Comparison of ENCODE assay signal across 28 mouse cellular contexts in the genomic region with DNA sequence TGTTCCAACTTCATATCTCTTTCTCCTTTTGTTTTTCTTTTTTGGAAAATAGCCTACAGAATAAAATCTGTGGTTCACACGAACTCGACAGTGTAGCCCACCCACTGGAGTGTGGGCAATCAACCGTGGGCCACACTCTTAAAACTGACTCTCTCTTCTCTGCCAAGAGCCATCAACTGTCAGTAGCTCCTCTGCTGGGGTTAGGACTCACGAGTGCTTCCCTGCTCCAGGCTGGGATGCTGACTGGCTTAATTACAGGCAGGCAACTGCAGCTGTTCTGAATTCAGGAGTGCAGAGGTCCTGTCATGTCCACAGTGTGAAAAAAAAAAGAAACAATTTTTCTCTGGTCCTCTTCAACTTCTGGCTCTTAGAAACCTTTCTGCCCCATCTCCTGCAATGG. TPM values are rescaled to one million over a fixed set of nuclear protein-coding genes. Genes with fewer than 3 reads are reported as not detected.
DNase-seq lines count a peak whose midpoint lies in the region; ATAC-seq and TF ChIP-seq lines count a peak whose summit lies in the region.
"Had no signal": no experiment of that assay in that cellular context is flagged by ENCODE, and none has a peak within 500 bp of the region (broad histone marks: within the 10 kb centered on the region; RNA-seq: fewer than 3 reads in every experiment).

No protein-coding gene starts in this region.

- H3K9ac ChIP-seq in embryonic facial prominence, embryonic 14.5 days (ENCODE audit: low read depth, low read length) = no peak overlapping the region
- no peak overlapping the region for H3K9ac ChIP-seq in heart, embryonic 12.5 days
- no peak overlapping the region for H3K9ac ChIP-seq in hindbrain, embryonic 16.5 days (ENCODE audit: low read depth, low read length)
- H3K9ac ChIP-seq in hindbrain, embryonic 14.5 days = no peak overlapping the region
- H3K9ac ChIP-seq in midbrain, postnatal 0 days (replicated peaks; ENCODE audit: low read length, poor library complexity, severe bottlenecking) = no peak overlapping the region
- no peak overlapping the region for H3K9ac ChIP-seq in midbrain, embryonic 11.5 days (ENCODE audit: low read length)
- H3K9ac ChIP-seq: embryonic facial prominence, embryonic 12.5 days had no signal

- no peak overlapping the region for H3K27ac ChIP-seq in embryonic facial prominence, embryonic 14.5 days (replicated peaks; ENCODE audit: low read depth, low read length)
- no peak overlapping the region for H3K27ac ChIP-seq in embryonic facial prominence, embryonic 10.5 days (replicated peaks)
- no peak overlapping the region for H3K27ac ChIP-seq in heart, embryonic 12.5 days (ENCODE audit: poor library complexity, severe bottlenecking)
- H3K27ac ChIP-seq in hindbrain, embryonic 16.5 days (ENCODE audit: low read depth, low read length) = no peak overlapping the region
- H3K27ac ChIP-seq in hindbrain, embryonic 14.5 days = no peak overlapping the region
- no peak overlapping the region for H3K27ac ChIP-seq in midbrain, postnatal 0 days (ENCODE audit: low read depth, low read length)
- no peak overlapping the region for H3K27ac ChIP-seq in midbrain, embryonic 11.5 days (ENCODE audit: low read depth, low read length)
- H3K27ac ChIP-seq: embryonic facial prominence, embryonic 12.5 days had no signal

- ATAC-seq in embryonic facial prominence, embryonic 14.5 days (ENCODE audit: low read depth) = no peak
- ATAC-seq in heart, embryonic 12.5 days (ENCODE audit: insufficient number of reproducible peaks, low FRiP score) = no peak
- ATAC-seq in hindbrain, embryonic 16.5 days = peak; percentile 51; the same call in 1 of the 2 replicates
- no peak for ATAC-seq in hindbrain, embryonic 14.5 days (ENCODE audit: low FRiP score)
- ATAC-seq in midbrain, postnatal 0 days (ENCODE audit: low FRiP score) = no peak
- no peak for ATAC-seq in midbrain, embryonic 11.5 days (ENCODE audit: low FRiP score)
- ATAC-seq: activated CD4-positive, CD25-positive, alpha-beta regulatory T cell, adult 4 months; forebrain, embryonic 16.5 days; intestine, postnatal 0 days had no signal

- no peaks in the 10 kb centered on the region for H3K4me1 ChIP-seq in embryonic facial prominence, embryonic 14.5 days (ENCODE audit: control insufficient read depth, insufficient read depth, low read length)
- H3K4me1 ChIP-seq in embryonic facial prominence, embryonic 10.5 days = peaks cover 20% of the 10 kb centered on the region
- H3K4me1 ChIP-seq in heart, embryonic 12.5 days (replicated peaks) = 0 out of 2 replicates have a peak, but pooled peaks cover 7% of the 10 kb centered on the region
- peaks cover 3% of the 10 kb centered on the region; the same call in 1 of the 2 replicates for H3K4me1 ChIP-seq in hindbrain, embryonic 16.5 days (ENCODE audit: control insufficient read depth, insufficient read depth, low read depth, low read length)
- H3K4me1 ChIP-seq in hindbrain, embryonic 14.5 days (replicated peaks; ENCODE audit: control insufficient read depth, insufficient read depth, low read length) = 0 out of 2 replicates have a peak, but pooled peaks cover 11% of the 10 kb centered on the region
- H3K4me1 ChIP-seq in midbrain, postnatal 0 days (ENCODE audit: insufficient read depth, low read length) = no peaks in the 10 kb centered on the region
- peaks cover 2% of the 10 kb centered on the region; the same call in 1 of the 2 replicates for H3K4me1 ChIP-seq in midbrain, embryonic 11.5 days (ENCODE audit: control insufficient read depth, insufficient read depth, low read length)
- H3K4me1 ChIP-seq: embryonic facial prominence, embryonic 12.5 days had no signal

- DNase-seq in embryonic facial prominence, embryonic 14.5 days (ENCODE audit: low spot score) = peak; percentile 19
- DNase-seq in embryonic facial prominence, embryonic 10.5 days (ENCODE audit: low spot score) = no peak
- peak; percentile 79 for DNase-seq in heart, adult 11 months
- no peak for DNase-seq in hindbrain, embryonic 14.5 days (ENCODE audit: low spot score)
- DNase-seq in midbrain, postnatal 0 days (ENCODE audit: low spot score) = peak; percentile 61
- no peak for DNase-seq in midbrain, embryonic 11.5 days (ENCODE audit: low spot score, missing footprints)
- DNase-seq: adrenal gland, adult 8-10 months; adrenal gland, postnatal 25 days; cerebellum, adult 18-20 months; cerebellum, adult 9-10 months; cerebellum, postnatal 14 days; gastrocnemius, postnatal 10 days; gastrocnemius, postnatal 36 days; kidney, adult 2 months had no signal

- no peaks in the 10 kb centered on the region for H3K9me3 ChIP-seq in embryonic facial prominence, embryonic 14.5 days (ENCODE audit: control insufficient read depth, low read length)
- no peaks in the 10 kb centered on the region for H3K9me3 ChIP-seq in embryonic facial prominence, embryonic 10.5 days
- H3K9me3 ChIP-seq in heart, embryonic 12.5 days (replicated peaks) = no peaks in the 10 kb centered on the region
- no peaks in the 10 kb centered on the region for H3K9me3 ChIP-seq in hindbrain, embryonic 16.5 days (ENCODE audit: control insufficient read depth, low read length)
- H3K9me3 ChIP-seq in hindbrain, embryonic 14.5 days (ENCODE audit: control insufficient read depth, low read length) = no peaks in the 10 kb centered on the region
- H3K9me3 ChIP-seq in midbrain, postnatal 0 days (ENCODE audit: low read length) = no peaks in the 10 kb centered on the region
- H3K9me3 ChIP-seq in midbrain, embryonic 11.5 days (ENCODE audit: control insufficient read depth, low read length) = no peaks in the 10 kb centered on the region
- H3K9me3 ChIP-seq: embryonic facial prominence, embryonic 12.5 days had no signal

- TF ChIP-seq CTCF in midbrain, postnatal 0 days (IDR thresholded peaks at IDR 0.05) = no peak

- WGBS in embryonic facial prominence, embryonic 14.5 days = 23% methylated on average over 4 of the region's 4 CpGs
- 46% methylated on average over 4 of the region's 4 CpGs for WGBS in embryonic facial prominence, embryonic 10.5 days
- WGBS in heart, embryonic 12.5 days = 50% methylated on average over 4 of the region's 4 CpGs
- 38% methylated on average over 4 of the region's 4 CpGs for WGBS in hindbrain, embryonic 16.5 days
- 31% methylated on average over 4 of the region's 4 CpGs for WGBS in hindbrain, embryonic 14.5 days
- 22% methylated on average over 4 of the region's 4 CpGs for whole genome bisulfite sequencing in midbrain, postnatal 0 days
- 43% methylated on average over 4 of the region's 4 CpGs for WGBS in midbrain, embryonic 11.5 days

- H3K27me3 ChIP-seq in embryonic facial prominence, embryonic 14.5 days (replicated peaks; ENCODE audit: control insufficient read depth, insufficient read depth, low read length) = no peaks in the 10 kb centered on the region
- H3K27me3 ChIP-seq in embryonic facial prominence, embryonic 10.5 days (replicated peaks; ENCODE audit: low read depth, poor library complexity, severe bottlenecking) = no peaks in the 10 kb centered on the region
- no peaks in the 10 kb centered on the region for H3K27me3 ChIP-seq in heart, embryonic 12.5 days (replicated peaks)
- no peaks in the 10 kb centered on the region for H3K27me3 ChIP-seq in hindbrain, embryonic 16.5 days (replicated peaks; ENCODE audit: control insufficient read depth, insufficient read depth, low read length)
- no peaks in the 10 kb centered on the region for H3K27me3 ChIP-seq in hindbrain, embryonic 14.5 days (ENCODE audit: control insufficient read depth, insufficient read depth, low read length)
- no peaks in the 10 kb centered on the region for H3K27me3 ChIP-seq in midbrain, postnatal 0 days (ENCODE audit: insufficient read depth, low read length)
- H3K27me3 ChIP-seq in midbrain, embryonic 11.5 days (ENCODE audit: control insufficient read depth, insufficient read depth, low read length) = no peaks in the 10 kb centered on the region
- H3K27me3 ChIP-seq: embryonic facial prominence, embryonic 12.5 days had no signal

- H3K4me2 ChIP-seq in embryonic facial prominence, embryonic 14.5 days (ENCODE audit: low read depth, low read length) = no peak overlapping the region
- no peak overlapping the region for H3K4me2 ChIP-seq in heart, embryonic 12.5 days
- H3K4me2 ChIP-seq in hindbrain, embryonic 16.5 days (ENCODE audit: low read length) = no peak overlapping the region
- H3K4me2 ChIP-seq in hindbrain, embryonic 14.5 days (replicated peaks) = no peak overlapping the region
- H3K4me2 ChIP-seq in midbrain, postnatal 0 days (ENCODE audit: low read depth, low read length, poor library complexity, severe bottlenecking) = no peak overlapping the region
- H3K4me2 ChIP-seq in midbrain, embryonic 11.5 days = no peak overlapping the region
- H3K4me2 ChIP-seq: embryonic facial prominence, embryonic 12.5 days had no signal

- H3K36me3 ChIP-seq in embryonic facial prominence, embryonic 14.5 days (ENCODE audit: control insufficient read depth, insufficient read depth, low read length) = no peaks in the 10 kb centered on the region
- H3K36me3 ChIP-seq in embryonic facial prominence, embryonic 10.5 days (replicated peaks) = no peaks in the 10 kb centered on the region
- H3K36me3 ChIP-seq in heart, embryonic 12.5 days = no peaks in the 10 kb centered on the region
- H3K36me3 ChIP-seq in hindbrain, embryonic 16.5 days (ENCODE audit: control insufficient read depth, insufficient read depth, low read length) = no peaks in the 10 kb centered on the region
- H3K36me3 ChIP-seq in hindbrain, embryonic 14.5 days (replicated peaks; ENCODE audit: control insufficient read depth, insufficient read depth) = no peaks in the 10 kb centered on the region
- H3K36me3 ChIP-seq in midbrain, postnatal 0 days (ENCODE audit: insufficient read depth, low read length) = no peaks in the 10 kb centered on the region
- no peaks in the 10 kb centered on the region for H3K36me3 ChIP-seq in midbrain, embryonic 11.5 days (ENCODE audit: control insufficient read depth, insufficient read depth, low read length)
- H3K36me3 ChIP-seq: embryonic facial prominence, embryonic 12.5 days had no signal

- no peak overlapping the region for H3K4me3 ChIP-seq in embryonic facial prominence, embryonic 14.5 days (ENCODE audit: low read depth, low read length)
- H3K4me3 ChIP-seq in embryonic facial prominence, embryonic 10.5 days = no peak overlapping the region
- no peak overlapping the region for H3K4me3 ChIP-seq in heart, embryonic 12.5 days
- H3K4me3 ChIP-seq in hindbrain, embryonic 16.5 days (ENCODE audit: low read length) = no peak overlapping the region
- no peak overlapping the region for H3K4me3 ChIP-seq in hindbrain, embryonic 14.5 days (replicated peaks; ENCODE audit: low read length)
- H3K4me3 ChIP-seq in midbrain, postnatal 0 days (ENCODE audit: low read depth, low read length) = no peak overlapping the region
- no peak overlapping the region for H3K4me3 ChIP-seq in midbrain, embryonic 11.5 days (ENCODE audit: low read depth, low read length)
- H3K4me3 ChIP-seq: embryonic facial prominence, embryonic 12.5 days; erythroblast, embryonic 14.5 days had no signal

RNA-seq across cellular contexts. Expression of a gene that starts 49.6 kb away (rescaled TPM):
- 1.0 and 1.3 TPM in 2 replicates for polyA plus RNA-seq in embryonic facial prominence, embryonic 14.5 days (2014; fragmentation: Nextera tagmentation; extraction: Ambion mirVana)
- polyA plus RNA-seq in embryonic facial prominence, embryonic 10.5 days (2016; fragmentation: Nextera tagmentation; extraction: Ambion mirVana) = 1.5 and 1.9 TPM in 2 replicates
- polyA plus RNA-seq in heart, embryonic 12.5 days (2016; fragmentation: Nextera tagmentation; extraction: Ambion mirVana) = not detected in 2 replicates
- polyA plus RNA-seq in hindbrain, embryonic 16.5 days (2015; fragmentation: Nextera tagmentation; extraction: Ambion mirVana) = 1.9 and 2.3 TPM in 2 replicates
- polyA plus RNA-seq in hindbrain, embryonic 14.5 days (2014; fragmentation: Nextera tagmentation; extraction: Ambion mirVana) = 2.6 and 4.1 TPM in 2 replicates
- total RNA-seq in midbrain, postnatal 0 days (2014; rRNA removed) = 13.9 and 20.6 TPM in 2 replicates
- polyA plus RNA-seq in midbrain, postnatal 0 days (2015; fragmentation: Nextera tagmentation; extraction: Ambion mirVana) = 1.5 and 1.9 TPM in 2 replicates
- 11.7 and 12.5 TPM in 2 replicates for polyA plus RNA-seq in midbrain, embryonic 11.5 days (2014; fragmentation: Nextera tagmentation; extraction: Ambion mirVana)
- total RNA-seq: gastrocnemius, adult 18-20 months; gastrocnemius, postnatal 10 days; gastrocnemius, postnatal 36 days; granulocyte monocyte progenitor cell, adult 5-6 weeks; heart, adult 8-10 months; heart, postnatal 25 days; hematopoietic stem cell, adult 5-6 weeks had no signal
- polyA plus RNA-seq: activated CD4-positive, CD25-positive, alpha-beta regulatory T cell, adult 4 months; erythroblast, embryonic 14.5 days; heart, embryonic 14.5 days; heart, postnatal 0 days had no signal

Comparison
In these comparisons a context has a peak if more than half of its experiments do, and no peak if none do; other contexts are left out.
1. DNase-seq: peak in embryonic facial prominence, embryonic 14.5 days (single experiment), heart, adult 11 months (single experiment) and midbrain, postnatal 0 days (single experiment); none in embryonic facial prominence, embryonic 10.5 days (single experiment), hindbrain, embryonic 14.5 days (single experiment) and midbrain, embryonic 11.5 days (single experiment).